Mouse (Mus musculus) testis, adult 2 months (tissue): Measurements from ENCODE around the gene Hus1. TPM values are rescaled to one million over a fixed set of nuclear protein-coding genes. Genes with fewer than 3 reads are reported as not detected.

ENCODE experiments used
- H3K27ac ChIP-seq: fragments of 200-500 bp; 2 replicates; pipeline ENCODE4 v1.5.1; 2012; ENCODE audit warnings: low read depth, low read length; ENCODE audit not compliant: control insufficient read depth, insufficient read depth
- H3K27me3 ChIP-seq: fragments of 200-500 bp; 2 replicates; pipeline ENCODE4 v1.6.1; 2012; ENCODE audit warnings: mild to moderate bottlenecking, low read length, moderate library complexity; ENCODE audit not compliant: control insufficient read depth, insufficient read depth
- H3K36me3 ChIP-seq: fragments of 200-500 bp; 2 replicates; pipeline ENCODE4 v1.6.1; 2012; ENCODE audit warnings: mild to moderate bottlenecking, low read length; ENCODE audit not compliant: control insufficient read depth, insufficient read depth
- H3K4me1 ChIP-seq: fragments of 200-500 bp; 2 replicates; pipeline ENCODE4 v1.6.1; 2012; ENCODE audit warnings: low read length; ENCODE audit not compliant: control insufficient read depth, insufficient read depth
- H3K4me3 ChIP-seq: fragments of 200-500 bp; 2 replicates; pipeline ENCODE4 v1.5.1; 2012; ENCODE audit warnings: low read depth, mild to moderate bottlenecking, low read length, moderate library complexity, mixed read lengths; ENCODE audit not compliant: control insufficient read depth
- CTCF ChIP-seq: fragments of 200-500 bp; IDR thresholded peaks from 2 replicates; pipeline ENCODE4 v1.5.1; 2012; ENCODE audit warnings: low read depth, mild to moderate bottlenecking, inconsistent platforms, low read length, moderate library complexity; ENCODE audit not compliant: control insufficient read depth, insufficient read depth, insufficient replicate concordance
- POLR2A ChIP-seq: fragments of 200-500 bp; IDR thresholded peaks from 2 replicates; pipeline ENCODE4 v1.6.1; 2012; ENCODE audit warnings: low read depth, mild to moderate bottlenecking, inconsistent platforms, low read length, moderate library complexity; ENCODE audit not compliant: control insufficient read depth
- polyA plus RNA-seq: library from polyadenylated mRNA; depleted of rRNA; stranded (reverse); fragments of >200 nt; gene quantifications from 2 replicates; pipeline ENCODE4 v1.2.3, GENCODE M21; 2012

Gene Hus1
- polyA plus RNA-seq, 1 experiment, result 3.7 TPM

DNA sequence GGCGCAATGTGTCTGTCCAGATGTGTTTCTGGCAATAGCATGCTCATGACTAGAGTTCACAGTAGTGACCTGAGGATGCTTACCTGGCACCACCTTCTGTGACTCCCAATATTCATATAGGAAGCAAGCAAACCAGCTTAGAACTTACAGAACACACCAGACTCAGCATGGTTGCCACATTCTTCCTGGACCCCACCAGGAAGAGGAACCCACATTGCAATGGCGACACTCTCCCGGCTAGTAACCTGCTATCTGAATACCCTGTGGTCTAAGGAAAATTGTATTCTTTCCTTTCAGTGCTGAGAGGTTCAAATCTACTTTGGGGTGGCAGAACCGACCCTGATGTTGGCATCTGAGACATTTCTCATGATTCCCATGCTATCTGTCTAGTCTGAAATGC, 32.8 kb downstream of the Hus1 start:
- no peak overlapping the region for H3K4me3 ChIP-seq
- no peaks in the 10 kb centered on the region for H3K27me3 ChIP-seq
- H3K27ac ChIP-seq, result no peak overlapping the region
- no peaks in the 10 kb centered on the region for H3K4me1 ChIP-seq
- TF ChIP-seq POLR2A (no peak), CTCF (no peak)
- H3K36me3 ChIP-seq, result no peaks in the 10 kb centered on the region

DNA sequence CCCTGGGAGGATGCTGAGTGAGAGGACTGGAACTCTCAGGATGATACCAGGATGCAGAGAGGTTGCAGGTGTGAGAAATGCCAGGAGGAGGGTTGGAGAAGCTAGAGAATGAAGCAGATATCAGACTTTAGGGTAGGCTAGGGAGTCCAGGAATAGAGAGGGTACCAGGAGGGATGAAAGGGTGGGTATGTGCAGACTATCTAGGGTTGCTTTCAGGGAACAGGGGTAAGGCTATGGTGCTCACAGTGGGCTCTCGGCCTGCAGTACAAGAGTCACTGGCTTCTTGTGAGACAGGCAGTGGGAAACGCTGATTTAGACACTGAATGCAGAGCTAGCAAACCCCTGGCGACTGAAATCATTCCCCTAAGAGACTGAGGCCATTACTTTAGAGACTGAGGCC, 37.8 kb downstream of the Hus1 start, which contains the start of gene Pkd1l1:
Gene Pkd1l1 (minus strand): TSS at position 101 of the 400 bp plus-strand sequence.
- Histone ChIP-seq H3K4me3 (no peak within 1 kb of the TSS), H3K27ac (no peak within 1 kb of the TSS), H3K36me3 (no peaks in the 10 kb centered on the region), H3K27me3 (no peaks in the 10 kb centered on the region), H3K4me1 (no peaks in the 10 kb centered on the region)
- TF ChIP-seq CTCF (no peak), POLR2A (no peak)

DNA sequence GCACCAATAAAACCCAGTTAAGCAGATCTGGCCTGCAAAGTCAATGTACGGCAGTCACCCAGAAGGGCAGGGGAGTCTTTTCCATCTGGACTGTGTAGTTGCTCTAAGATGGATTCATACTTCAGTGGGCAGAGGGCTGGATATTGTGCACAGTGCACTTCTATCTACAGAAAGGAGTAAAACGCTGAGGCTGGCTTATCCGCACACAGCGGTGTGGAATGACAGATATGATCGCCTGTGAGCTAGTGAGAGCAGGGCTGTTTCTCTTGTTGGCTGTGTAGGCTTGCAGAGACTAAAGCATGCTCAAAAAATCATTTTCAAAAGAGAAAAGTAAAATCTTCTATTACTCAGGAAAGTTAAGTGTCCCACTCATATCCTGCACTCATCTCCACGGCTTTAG, 38.9 kb downstream of the Hus1 start:
- TF ChIP-seq CTCF (no peak), POLR2A (no peak)

DNA sequence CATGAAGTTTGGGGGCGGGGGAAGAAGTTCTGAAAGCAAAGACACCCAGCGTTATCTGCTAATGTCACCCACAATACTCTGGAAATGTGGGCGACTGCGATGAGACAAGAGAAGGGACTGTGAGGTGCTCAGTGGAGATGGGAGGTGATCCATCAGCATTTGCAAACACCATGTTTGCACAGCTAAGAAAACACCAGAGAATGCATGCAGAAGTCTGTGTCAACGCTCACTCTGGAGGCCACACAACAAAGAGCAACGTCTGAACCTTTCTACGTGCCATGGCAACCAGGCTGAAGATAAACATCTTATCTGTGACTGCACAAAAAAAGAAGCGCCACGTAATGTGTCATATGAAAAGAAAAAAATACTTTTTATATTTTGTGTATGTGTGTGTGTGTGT, 40.5 kb downstream of the Hus1 start:
- H3K36me3 ChIP-seq, result no peaks in the 10 kb centered on the region
- H3K4me1 ChIP-seq, result no peaks in the 10 kb centered on the region
- H3K27me3 ChIP-seq, result no peaks in the 10 kb centered on the region
- TF ChIP-seq POLR2A, result no peak
- TF ChIP-seq CTCF, result no peak
- no peak overlapping the region for H3K27ac ChIP-seq
- no peak overlapping the region for H3K4me3 ChIP-seq

More for the DNA sequence above, 38.9 kb downstream of the Hus1 start:
- H3K4me3 ChIP-seq, result no peak overlapping the region
- no peaks in the 10 kb centered on the region for H3K36me3 ChIP-seq
- H3K4me1 ChIP-seq, result no peaks in the 10 kb centered on the region
- no peaks in the 10 kb centered on the region for H3K27me3 ChIP-seq
- no peak overlapping the region for H3K27ac ChIP-seq

DNA sequence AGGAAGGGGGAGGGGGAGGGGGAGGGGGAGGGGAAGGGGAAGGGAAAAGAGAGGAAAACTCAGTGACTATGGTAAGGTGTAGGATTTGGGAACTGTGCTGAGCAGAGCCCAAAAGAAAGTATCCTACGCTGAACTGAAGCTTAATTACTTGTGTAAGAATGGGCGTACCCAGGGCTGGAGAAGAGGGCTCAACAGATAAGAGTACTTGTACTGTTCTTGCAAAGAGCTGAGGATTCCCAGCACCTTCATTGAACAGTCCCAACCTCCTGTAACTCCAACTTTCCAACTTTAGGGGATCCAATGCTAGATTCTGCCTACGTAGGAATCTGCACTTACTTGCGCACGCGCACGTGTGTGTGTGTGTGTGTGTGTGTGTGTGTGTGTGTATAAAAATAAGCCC, 42.9 kb downstream of the Hus1 start:
- no peak for TF ChIP-seq POLR2A
- TF ChIP-seq CTCF, result no peak
- Histone ChIP-seq H3K4me1 (no peaks in the 10 kb centered on the region), H3K27me3 (no peaks in the 10 kb centered on the region), H3K27ac (no peak overlapping the region), H3K36me3 (no peaks in the 10 kb centered on the region), H3K4me3 (no peak overlapping the region)

DNA sequence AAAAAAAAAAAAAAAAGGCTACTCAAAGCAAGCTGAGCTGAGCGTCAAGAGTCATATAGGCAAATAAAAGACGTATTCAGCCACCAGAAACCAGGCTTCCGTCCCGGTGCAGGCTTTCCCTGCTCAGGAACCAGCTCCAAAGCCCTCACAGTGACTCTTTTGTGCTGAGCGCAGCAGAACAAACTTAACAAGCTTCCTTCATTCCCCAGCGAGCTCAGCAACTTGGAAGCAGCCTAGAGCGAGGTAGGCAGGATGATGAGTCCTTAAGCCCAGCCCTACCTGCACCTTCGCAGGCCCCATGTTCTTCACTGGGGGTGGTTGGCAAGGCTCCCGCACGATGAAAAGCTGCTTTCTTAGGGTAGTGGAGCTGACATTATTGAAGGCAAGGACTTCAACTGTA, 52.4 kb downstream of the Hus1 start:
- no peaks in the 10 kb centered on the region for H3K27me3 ChIP-seq
- no peaks in the 10 kb centered on the region for H3K4me1 ChIP-seq
- H3K36me3 ChIP-seq, result no peaks in the 10 kb centered on the region
- H3K4me3 ChIP-seq, result no peak overlapping the region
- H3K27ac ChIP-seq, result no peak overlapping the region
- TF ChIP-seq POLR2A (no peak), CTCF (no peak)

DNA sequence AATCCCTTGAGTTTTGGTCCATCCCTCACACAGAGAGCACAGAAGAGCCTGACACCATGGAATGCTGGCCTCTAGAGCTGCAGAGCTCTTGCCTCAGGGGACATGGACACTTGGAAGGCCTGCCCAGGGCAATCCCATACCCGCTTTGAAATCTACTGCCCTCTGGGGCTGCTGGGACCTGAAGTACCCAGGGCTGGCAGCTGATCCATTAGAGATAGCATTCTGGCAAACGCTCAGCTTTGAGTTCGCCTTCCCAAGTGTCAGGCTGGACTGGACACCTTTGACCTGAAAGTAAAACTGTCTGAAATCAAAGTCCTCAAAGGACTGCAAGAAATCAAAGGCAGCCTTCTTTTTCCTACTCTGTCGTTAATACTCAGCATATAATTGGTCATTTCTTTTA, 52.9 kb downstream of the Hus1 start:
- Histone ChIP-seq H3K4me1 (no peaks in the 10 kb centered on the region), H3K27me3 (no peaks in the 10 kb centered on the region), H3K36me3 (no peaks in the 10 kb centered on the region), H3K4me3 (no peak overlapping the region), H3K27ac (no peak overlapping the region)
- TF ChIP-seq POLR2A (no peak), CTCF (no peak)

DNA sequence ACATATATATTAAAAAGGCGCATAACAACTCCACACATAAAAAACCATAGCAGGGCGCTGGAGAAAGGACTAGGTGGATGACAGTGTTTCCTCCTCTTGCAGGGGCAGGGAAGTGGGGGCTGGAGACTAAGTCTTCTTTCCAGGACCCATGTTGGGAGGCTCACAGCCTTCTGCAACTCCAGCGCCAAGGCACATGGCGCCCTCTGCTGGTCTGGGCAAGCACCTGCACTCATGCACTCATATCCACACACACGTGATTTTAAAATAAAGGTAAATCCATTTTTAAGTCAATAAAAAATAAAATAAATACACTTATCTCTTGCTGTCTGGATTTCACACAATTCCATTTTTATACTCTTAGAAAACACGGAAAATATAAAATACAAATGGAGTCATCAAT, 54.0 kb downstream of the Hus1 start:
- no peak overlapping the region for H3K4me3 ChIP-seq

More for the DNA sequence above, 54.0 kb downstream of the Hus1 start:
- no peaks in the 10 kb centered on the region for H3K4me1 ChIP-seq
- TF ChIP-seq POLR2A, result no peak
- peak; percentile 90 for TF ChIP-seq CTCF
- no peaks in the 10 kb centered on the region for H3K36me3 ChIP-seq
- H3K27me3 ChIP-seq, result no peaks in the 10 kb centered on the region
- H3K27ac ChIP-seq, result no peak overlapping the region
